Mouse (Mus musculus) limb, embryonic 11.5 days (tissue): ENCODE data around the gene Gm21767. TPM values are rescaled to one million over a fixed set of nuclear protein-coding genes. Genes with fewer than 3 reads are reported as not detected.
"Not testable (repeated sequence)": the region's sequence is repeated elsewhere in the genome, so short reads cannot be mapped to it uniquely, and the experiment has no call there.

Source experiments
- ATAC-seq: fragments of 200-750 bp; cut with Nextera tagmentation; 2 replicates; pipeline ENCODE4 v1.8.0; 2017; ENCODE audit warnings: low read depth; ENCODE audit not compliant: insufficient number of reproducible peaks, low FRiP score, low TSS enrichment
- DNase-seq: peaks from one replicate; pipeline ENCODE4 v3.0.0-alpha.2; 2015; ENCODE audit warnings: low spot score
- H3K27ac ChIP-seq: fragments of 300-500 bp; sonication (generic); replicated peaks from 2 replicates; pipeline ENCODE4 v1.5.1; 2014; ENCODE audit warnings: low read depth, mild to moderate bottlenecking, low read length
- H3K27me3 ChIP-seq: fragments of 300-500 bp; sonication (generic); 2 replicates; pipeline ENCODE4 v1.6.1; 2014; ENCODE audit warnings: mild to moderate bottlenecking, low read length, mixed read lengths; ENCODE audit not compliant: control insufficient read depth, insufficient read depth
- H3K36me3 ChIP-seq: fragments of 300-500 bp; sonication (generic); 2 replicates; pipeline ENCODE4 v1.6.1; 2014; ENCODE audit warnings: mild to moderate bottlenecking, low read length, moderate library complexity, mixed read lengths; ENCODE audit not compliant: control insufficient read depth, insufficient read depth
- H3K4me1 ChIP-seq: fragments of 300-500 bp; sonication (generic); 2 replicates; pipeline ENCODE4 v1.6.1; 2014; ENCODE audit warnings: low read length, mixed read lengths; ENCODE audit not compliant: control insufficient read depth, insufficient read depth
- H3K4me2 ChIP-seq: fragments of 300-500 bp; sonication (generic); 2 replicates; pipeline ENCODE4 v1.6.1; 2014; ENCODE audit warnings: low read depth, mild to moderate bottlenecking, moderate library complexity; ENCODE audit not compliant: severe bottlenecking
- H3K4me3 ChIP-seq: fragments of 300-500 bp; sonication (generic); 2 replicates; pipeline ENCODE4 v1.5.1; 2014; ENCODE audit warnings: low read depth, low read length
- H3K9ac ChIP-seq: fragments of 300-500 bp; sonication (generic); 2 replicates; pipeline ENCODE4 v1.6.1; 2014; ENCODE audit warnings: mild to moderate bottlenecking, low read length
- H3K9me3 ChIP-seq: fragments of 300-500 bp; sonication (generic); 2 replicates; pipeline ENCODE4 v1.6.1; 2016; ENCODE audit warnings: low read length; ENCODE audit not compliant: control insufficient read depth
- WGBS: fragments of 180-500 bp; shearing (Covaris S2); extraction: QIAGEN DNeasy Blood & Tissue Kit; methylation state at CpG from one replicate; pipeline ENCODE4 v1.1.7; 2014; 5-methylcytosine and 5-hydroxymethylcytosine counted together
- polyA plus RNA-seq: library from polyadenylated mRNA; unstranded; fragments of >200 nt; fragmentation: Nextera tagmentation; extraction: Ambion mirVana; gene quantifications from 2 replicates; pipeline ENCODE4 v1.2.1, GENCODE M21; 2014

The Gm21767 gene
- not detected in 2 replicates for polyA plus RNA-seq

DNA sequence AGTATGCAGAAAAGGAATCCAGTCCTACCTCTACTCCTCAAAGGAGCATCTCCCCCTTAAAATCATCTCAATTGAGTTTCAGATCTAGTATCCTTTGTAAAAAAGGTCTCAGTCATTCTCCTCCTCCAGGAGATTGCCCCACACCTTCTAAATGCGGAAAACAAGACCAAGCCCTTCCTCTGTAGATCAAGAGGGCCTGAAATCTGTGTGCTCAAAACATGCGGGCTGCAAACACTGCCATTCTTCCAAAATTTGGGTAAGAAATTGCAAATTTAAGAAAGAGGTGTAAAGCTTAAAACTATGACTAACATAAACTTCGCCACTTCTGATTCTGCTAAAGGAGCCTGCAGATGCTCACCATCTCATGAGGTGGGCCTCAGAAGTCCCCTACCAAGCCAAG is at the start of gene Gm21767:
Gm21767 (plus strand) TSS at position 301 of the 400 bp plus-strand sequence.
- H3K4me3 ChIP-seq, H3K9ac ChIP-seq, H3K27ac ChIP-seq, H3K27me3 ChIP-seq, H3K4me2 ChIP-seq, H3K36me3 ChIP-seq, H3K4me1 ChIP-seq, DNase-seq, ATAC-seq, H3K9me3 ChIP-seq: not testable (repeated sequence)
- no CpG with 5 or more reads among the region's 3 CpGs for WGBS
